In genomic region chr12:107997901-107998300, GRCm38 (mm10) we compare ENCODE assay signal across 11 mouse cellular contexts. TPM values are rescaled to one million over a fixed set of nuclear protein-coding genes. Genes with fewer than 3 reads are reported as not detected.
A peak's percentile ranks its signal among the peaks of the same experiment; 100 is the strongest.
DNase-seq lines count a peak whose midpoint lies in the region; ATAC-seq and TF ChIP-seq lines count a peak whose summit lies in the region.
"Had no signal": no experiment of that assay in that cellular context is flagged by ENCODE, and none has a peak within 500 bp of the region (broad histone marks: within the 10 kb centered on the region; RNA-seq: fewer than 3 reads in every experiment).

No protein-coding gene starts in this region.

- 0 out of 2 replicates have a peak, but pooled peaks cover 2% of the 10 kb centered on the region for H3K27me3 ChIP-seq in hindbrain, embryonic 13.5 days
- peaks cover 12% of the 10 kb centered on the region; the same call in 1 of the 2 replicates for H3K27me3 ChIP-seq in hindbrain, embryonic 11.5 days (ENCODE audit: control insufficient read depth, insufficient read depth, low read length)
- no peaks in the 10 kb centered on the region for H3K27me3 ChIP-seq in forebrain, embryonic 13.5 days
- H3K27me3 ChIP-seq in limb, embryonic 14.5 days (ENCODE audit: control insufficient read depth, insufficient read depth, low read length), result peaks cover 21% of the 10 kb centered on the region; the same call in 1 of the 2 replicates

- no peak for DNase-seq in hindbrain, embryonic 11.5 days (ENCODE audit: low spot score)
- peak; percentile 51 for DNase-seq in CD4-positive helper T cell, adult 2 months (ENCODE audit: low read depth, low spot score)
- DNase-seq in limb, embryonic 14.5 days (ENCODE audit: low spot score), result no peak
- no peak for DNase-seq in urinary bladder, adult 2 months (ENCODE audit: low spot score)
- no peak for DNase-seq in adipocyte (ENCODE audit: low spot score)
- no peak for DNase-seq in B cell, adult 2 months
- DNase-seq: kidney, postnatal 4 days had no signal

- no peak for ATAC-seq in hindbrain, embryonic 13.5 days (ENCODE audit: low FRiP score)
- no peak for ATAC-seq in hindbrain, embryonic 11.5 days (ENCODE audit: low FRiP score)
- ATAC-seq in forebrain, embryonic 13.5 days, result no peak
- ATAC-seq in limb, embryonic 14.5 days (ENCODE audit: low FRiP score, low read depth), result no peak

- peaks cover 77% of the 10 kb centered on the region for H3K4me1 ChIP-seq in hindbrain, embryonic 13.5 days (replicated peaks)
- peaks cover 2% of the 10 kb centered on the region; the same call in 1 of the 2 replicates for H3K4me1 ChIP-seq in hindbrain, embryonic 11.5 days (replicated peaks; ENCODE audit: control insufficient read depth, insufficient read depth, low read length)
- peaks cover 83% of the 10 kb centered on the region for H3K4me1 ChIP-seq in forebrain, embryonic 13.5 days
- H3K4me1 ChIP-seq in limb, embryonic 14.5 days (ENCODE audit: control insufficient read depth, insufficient read depth, low read length), result peaks cover 29% of the 10 kb centered on the region

- WGBS in hindbrain, embryonic 13.5 days, result 42% methylated on average over 11 of the region's 11 CpGs
- 67% methylated on average over 11 of the region's 11 CpGs for WGBS in hindbrain, embryonic 11.5 days
- WGBS in forebrain, embryonic 13.5 days, result 47% methylated on average over 11 of the region's 11 CpGs
- WGBS in limb, embryonic 14.5 days, result 58% methylated on average over 11 of the region's 11 CpGs

- H3K9me3 ChIP-seq in hindbrain, embryonic 13.5 days, result no peaks in the 10 kb centered on the region
- H3K9me3 ChIP-seq in hindbrain, embryonic 11.5 days (ENCODE audit: control insufficient read depth, low read length), result no peaks in the 10 kb centered on the region
- no peaks in the 10 kb centered on the region for H3K9me3 ChIP-seq in forebrain, embryonic 13.5 days (replicated peaks)
- no peaks in the 10 kb centered on the region for H3K9me3 ChIP-seq in limb, embryonic 14.5 days (ENCODE audit: control insufficient read depth, low read length)
- H3K9me3 ChIP-seq: heart, embryonic 13.5 days had no signal

- TF ChIP-seq POLR2A in limb, embryonic 14.5 days (IDR thresholded peaks at IDR 0.05; ENCODE audit: borderline replicate concordance, extremely low read depth, insufficient read depth, insufficient read length), result no peak

- H3K4me3 ChIP-seq in hindbrain, embryonic 13.5 days, result peak overlapping the region; percentile 93
- H3K4me3 ChIP-seq in hindbrain, embryonic 11.5 days (ENCODE audit: low read depth, low read length), result no peak overlapping the region
- H3K4me3 ChIP-seq in forebrain, embryonic 13.5 days, result peak overlapping the region; percentile 99
- H3K4me3 ChIP-seq in limb, embryonic 14.5 days (replicated peaks; ENCODE audit: low read length), result no peak overlapping the region
- H3K4me3 ChIP-seq: heart, embryonic 13.5 days had no signal

- peak overlapping the region; percentile 68 for H3K9ac ChIP-seq in hindbrain, embryonic 13.5 days
- H3K9ac ChIP-seq in hindbrain, embryonic 11.5 days (ENCODE audit: low read depth, low read length), result no peak overlapping the region
- H3K9ac ChIP-seq in forebrain, embryonic 13.5 days, result peak overlapping the region; percentile 100
- no peak overlapping the region for H3K9ac ChIP-seq in limb, embryonic 14.5 days (ENCODE audit: low read depth, low read length, severe bottlenecking)
- H3K9ac ChIP-seq: heart, embryonic 13.5 days had no signal

- peak overlapping the region; percentile 73 for H3K27ac ChIP-seq in hindbrain, embryonic 13.5 days
- H3K27ac ChIP-seq in hindbrain, embryonic 11.5 days (ENCODE audit: low read depth, low read length), result no peak overlapping the region
- H3K27ac ChIP-seq in forebrain, embryonic 13.5 days, result peak overlapping the region; percentile 73
- no peak overlapping the region for H3K27ac ChIP-seq in limb, embryonic 14.5 days (replicated peaks; ENCODE audit: low read depth, low read length)
- H3K27ac ChIP-seq: heart, embryonic 13.5 days had no signal

- no peaks in the 10 kb centered on the region for H3K36me3 ChIP-seq in hindbrain, embryonic 13.5 days
- no peaks in the 10 kb centered on the region for H3K36me3 ChIP-seq in hindbrain, embryonic 11.5 days (ENCODE audit: control insufficient read depth, insufficient read depth, low read length)
- H3K36me3 ChIP-seq in forebrain, embryonic 13.5 days (ENCODE audit: poor library complexity, severe bottlenecking), result no peaks in the 10 kb centered on the region
- no peaks in the 10 kb centered on the region for H3K36me3 ChIP-seq in limb, embryonic 14.5 days (ENCODE audit: control insufficient read depth, insufficient read depth, low read length)
- H3K36me3 ChIP-seq: heart, embryonic 13.5 days had no signal

- peak overlapping the region; percentile 79 for H3K4me2 ChIP-seq in hindbrain, embryonic 13.5 days
- no peak overlapping the region for H3K4me2 ChIP-seq in hindbrain, embryonic 11.5 days (replicated peaks; ENCODE audit: low read depth, low read length)
- H3K4me2 ChIP-seq in forebrain, embryonic 13.5 days, result peak overlapping the region; percentile 79
- peak overlapping the region; percentile 38; the same call in 1 of the 2 replicates for H3K4me2 ChIP-seq in limb, embryonic 14.5 days (replicated peaks; ENCODE audit: low read depth, low read length, severe bottlenecking)

RNA-seq across cellular contexts. Expression of gene Bcl11b, which starts 5.5 kb away (rescaled TPM):
- 27.0 and 31.0 TPM in 2 replicates for polyA plus RNA-seq in hindbrain, embryonic 13.5 days (2015; fragmentation: Nextera tagmentation; extraction: Ambion mirVana)
- polyA plus RNA-seq in hindbrain, embryonic 11.5 days (2014; fragmentation: Nextera tagmentation; extraction: Ambion mirVana), result 6.8 and 8.4 TPM in 2 replicates
- polyA plus RNA-seq in forebrain, embryonic 13.5 days (2015; fragmentation: Nextera tagmentation; extraction: Ambion mirVana), result 53.5 and 61.1 TPM in 2 replicates
- 16.0 and 20.1 TPM in 2 replicates for polyA plus RNA-seq in limb, embryonic 14.5 days (2012; rRNA removed)
- polyA plus RNA-seq in limb, embryonic 14.5 days (2014; fragmentation: Nextera tagmentation; extraction: Ambion mirVana), result 26.4 and 26.7 TPM in 2 replicates
- 0.44 and 0.77 TPM in 2 replicates for polyA plus RNA-seq in urinary bladder, adult 2 months (2012; rRNA removed)
- polyA plus RNA-seq: C2C12 had no signal

Comparison
In these comparisons a context has a peak if more than half of its experiments do, and no peak if none do; other contexts are left out.
1. H3K27ac ChIP-seq: peak in hindbrain, embryonic 13.5 days (single experiment) and forebrain, embryonic 13.5 days (single experiment); none in hindbrain, embryonic 11.5 days (single experiment) and limb, embryonic 14.5 days (single experiment).
2. H3K4me3 ChIP-seq: peak in hindbrain, embryonic 13.5 days (single experiment) and forebrain, embryonic 13.5 days (single experiment); none in hindbrain, embryonic 11.5 days (single experiment) and limb, embryonic 14.5 days (single experiment).
3. H3K9ac ChIP-seq: peak in hindbrain, embryonic 13.5 days (single experiment) and forebrain, embryonic 13.5 days (single experiment); none in hindbrain, embryonic 11.5 days (single experiment) and limb, embryonic 14.5 days (single experiment).